Mouse (Mus musculus) CH12.LX (cell line): ENCODE results near the gene Serpinb8. TPM values are rescaled to one million over a fixed set of nuclear protein-coding genes. Genes with fewer than 3 reads are reported as not detected.

Experiments
- DNase-seq: peaks from one replicate; pipeline ENCODE4 v3.0.0-alpha.2; 2013; ENCODE audit errors: extremely low read depth
- H3K27ac ChIP-seq: 2 replicates; pipeline ENCODE4 v1.5.1; 2012; ENCODE audit warnings: low read depth, mild to moderate bottlenecking, control low read depth, moderate library complexity; ENCODE audit not compliant: insufficient read depth
- H3K27me3 ChIP-seq: replicated peaks from 2 replicates; pipeline ENCODE3; 2012; ENCODE audit warnings: inconsistent platforms
- H3K36me3 ChIP-seq, 2 experiments: replicated peaks in 1 of 2; 2 replicates each; pipeline versions ENCODE3 to v1.6.1; 2012; ENCODE audit warnings: inconsistent platforms in 1 of 2, low read length in 1 of 2, mild to moderate bottlenecking in 1 of 2, mixed read lengths in 1 of 2, moderate library complexity in 1 of 2; ENCODE audit not compliant: control insufficient read depth in 1 of 2, insufficient read depth in 1 of 2
- H3K4me1 ChIP-seq, 2 experiments: 2 replicates each; pipeline ENCODE4 v1.6.1; 2012; ENCODE audit warnings: inconsistent platforms in 1 of 2, moderate library complexity in 1 of 2; ENCODE audit not compliant: insufficient read depth in 2 of 2, control insufficient read depth in 1 of 2
- H3K4me2 ChIP-seq: 2 replicates; pipeline ENCODE4 v1.6.1; 2012; ENCODE audit warnings: low read depth, mild to moderate bottlenecking, control low read depth; ENCODE audit not compliant: poor library complexity, insufficient read depth, severe bottlenecking
- H3K4me3 ChIP-seq, 3 experiments: fragments of 150-350 bp in 1 of 3; sonication (generic) in 1 of 3; replicated peaks in 1 of 3; 2 replicates each; pipeline versions ENCODE3 to v1.5.1; 2011 to 2012; ENCODE audit warnings: low read depth in 2 of 3, low read length in 2 of 3, mild to moderate bottlenecking in 2 of 3, moderate library complexity in 2 of 3, control low read depth in 1 of 3, improper control_type of control experiment in 1 of 3, inconsistent platforms in 1 of 3, mixed read lengths in 1 of 3; ENCODE audit not compliant: poor library complexity in 1 of 3
- H3K79me2 ChIP-seq: replicated peaks from 2 replicates; pipeline ENCODE4 v1.6.1; 2012; ENCODE audit warnings: mild to moderate bottlenecking, moderate library complexity; ENCODE audit not compliant: control insufficient read depth, poor library complexity, insufficient read depth, severe bottlenecking; ENCODE audit errors: extremely low read depth
- H3K9ac ChIP-seq: 2 replicates; pipeline ENCODE4 v1.6.1; 2012; ENCODE audit warnings: low read depth, mild to moderate bottlenecking, control low read depth, moderate library complexity; ENCODE audit not compliant: insufficient read depth
- H3K9me3 ChIP-seq: replicated peaks from 2 replicates; pipeline ENCODE3; 2012; ENCODE audit warnings: low read length, inconsistent platforms, mixed read lengths
- BHLHE40 ChIP-seq: IDR thresholded peaks from 2 replicates; pipeline ENCODE4 v1.6.1; 2011; ENCODE audit warnings: mild to moderate bottlenecking, low read depth, low read length, improper control_type of control experiment
- CHD2 ChIP-seq: IDR thresholded peaks from 2 replicates; pipeline ENCODE4 v1.6.1; 2011; ENCODE audit warnings: low read length, improper control_type of control experiment
- CTCF ChIP-seq, 2 experiments: IDR thresholded peaks in 1 of 2; conservative IDR thresholded peaks in 1 of 2; 2 replicates each; pipeline ENCODE4 v1.5.1; 2011 to 2012; ENCODE audit warnings: low read depth in 2 of 2, low read length in 2 of 2, improper control_type of control experiment in 1 of 2, inconsistent platforms in 1 of 2, mild to moderate bottlenecking in 1 of 2, moderate library complexity in 1 of 2
- E2F4 ChIP-seq: IDR thresholded peaks from 2 replicates; pipeline ENCODE4 v1.6.1; 2011; ENCODE audit warnings: low read depth, low read length, improper control_type of control experiment; ENCODE audit not compliant: insufficient replicate concordance
- ELF1 ChIP-seq: IDR thresholded peaks from 2 replicates; pipeline ENCODE4 v1.6.1; 2014; ENCODE audit warnings: low read depth, mild to moderate bottlenecking, inconsistent platforms, low read length, improper control_type of control experiment
- IRF4 ChIP-seq: IDR thresholded peaks from 2 replicates; pipeline ENCODE4 v1.6.1; 2014; ENCODE audit warnings: low read depth, mild to moderate bottlenecking, inconsistent platforms, low read length, improper control_type of control experiment
- JUN ChIP-seq: IDR thresholded peaks from 2 replicates; pipeline ENCODE4 v1.6.1; 2011; ENCODE audit warnings: low read depth, mild to moderate bottlenecking, low read length, improper control_type of control experiment, moderate library complexity; ENCODE audit not compliant: insufficient read depth
- JUND ChIP-seq: conservative IDR thresholded peaks from 2 replicates; pipeline ENCODE4 v1.6.1; 2011; ENCODE audit warnings: low read depth, low read length, improper control_type of control experiment
- MAX ChIP-seq: IDR thresholded peaks from 2 replicates; pipeline ENCODE4 v1.6.1; 2011; ENCODE audit warnings: low read length, improper control_type of control experiment
- MEF2A ChIP-seq: IDR thresholded peaks from 2 replicates; pipeline ENCODE4 v1.6.1; 2014; ENCODE audit warnings: low read depth, mild to moderate bottlenecking, inconsistent platforms, low read length, improper control_type of control experiment, borderline replicate concordance
- MYC ChIP-seq: IDR thresholded peaks from 2 replicates; pipeline ENCODE4 v1.6.1; 2011; ENCODE audit warnings: low read depth, mild to moderate bottlenecking, improper control_type of control experiment, low read length
- NELFE ChIP-seq: IDR thresholded peaks from 2 replicates; pipeline ENCODE4 v1.6.1; 2011; ENCODE audit warnings: low read depth, low read length, improper control_type of control experiment
- POLR2AphosphoS2 ChIP-seq: IDR thresholded peaks from 2 replicates; pipeline ENCODE4 v1.6.1; 2011; ENCODE audit warnings: low read depth, low read length, improper control_type of control experiment
- RCOR1 ChIP-seq: conservative IDR thresholded peaks from 2 replicates; pipeline ENCODE4 v1.6.1; 2012; ENCODE audit warnings: low read depth, mild to moderate bottlenecking, inconsistent platforms, low read length, improper control_type of control experiment
- SMC3 ChIP-seq: IDR thresholded peaks from 2 replicates; pipeline ENCODE4 v1.6.1; 2011; ENCODE audit warnings: low read depth, low read length, improper control_type of control experiment
- TBP ChIP-seq: conservative IDR thresholded peaks from 2 replicates; pipeline ENCODE4 v1.6.1; 2011; ENCODE audit warnings: low read depth, low read length, improper control_type of control experiment
- TCF12 ChIP-seq: IDR thresholded peaks from 2 replicates; pipeline ENCODE4 v1.6.1; 2014; ENCODE audit warnings: low read depth, mild to moderate bottlenecking, inconsistent platforms, low read length, improper control_type of control experiment
- USF1 ChIP-seq: IDR thresholded peaks from 2 replicates; pipeline ENCODE4 v1.6.1; 2014; ENCODE audit warnings: low read depth, mild to moderate bottlenecking, inconsistent platforms, low read length, improper control_type of control experiment
- ZC3H11A ChIP-seq: IDR thresholded peaks from 2 replicates; pipeline ENCODE4 v1.6.1; 2012; ENCODE audit warnings: low read depth, mild to moderate bottlenecking, inconsistent platforms, low read length, improper control_type of control experiment
- ZMIZ1 ChIP-seq: IDR thresholded peaks from 2 replicates; pipeline ENCODE4 v1.6.1; 2012; ENCODE audit warnings: low read depth, mild to moderate bottlenecking, inconsistent platforms, low read length, improper control_type of control experiment
- ZNF384 ChIP-seq: IDR thresholded peaks from 2 replicates; pipeline ENCODE4 v1.6.1; 2012; ENCODE audit warnings: low read depth, low read length, improper control_type of control experiment, inconsistent platforms
- dilution Hi-C: fragments of 300-500 bp; cut with MboI; formaldehyde crosslinking; loops from 2 replicates; pipeline ENCODE4 v1.14.3; 2020; ENCODE audit warnings: low sequenced_read_pairs; ENCODE audit not compliant: extremely low pct_unique_long_range_greater_than_20kb, extremely low pct_ligation_motif_present
- in situ Hi-C: fragments of 300-500 bp; cut with MboI; formaldehyde crosslinking; loops from 3 replicates; pipeline ENCODE4 v1.14.3; 2019; ENCODE audit warnings: low sequenced_read_pairs, low pct_ligation_motif_present, low pct_unique_long_range_greater_than_20kb, mixed read lengths
- polyA plus RNA-seq: library from polyadenylated mRNA; unstranded; fragments of >175 nt; gene quantifications from 2 replicates; pipeline ENCODE4 v1.2.1, GENCODE M21; 2012; ENCODE audit warnings: low read depth; ENCODE audit not compliant: insufficient read length
- total RNA-seq, 2 experiments: library from RNA; depleted of rRNA; stranded (reverse); fragments of 300-350 nt in 1 of 2; fragments of >200 nt in 1 of 2; gene quantifications; 2 replicates each; pipeline ENCODE4 v1.2.3; 2012 to 2014

Gene Serpinb8
- total and polyA plus RNA-seq, 3 experiments = 2.3 to 15.1 (median 3.7) TPM

DNA sequence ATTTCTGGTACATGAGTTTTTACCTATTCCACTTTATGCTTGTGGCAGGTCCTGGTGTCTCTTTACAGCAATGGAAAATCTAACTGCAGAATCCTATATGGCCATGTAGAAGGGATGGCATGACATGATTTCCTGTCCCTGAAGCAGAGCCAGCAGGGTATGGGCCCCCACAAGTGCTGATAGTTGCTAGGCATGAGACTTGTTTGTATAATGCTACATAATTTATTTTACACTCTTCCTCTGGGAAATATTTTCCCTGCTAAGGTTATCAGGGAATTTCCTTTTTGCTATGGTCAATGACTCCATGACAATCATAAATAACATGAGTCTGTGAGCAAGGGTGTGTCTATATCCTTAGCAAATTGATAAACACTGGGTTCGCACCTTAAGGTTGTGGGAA lies 12.3 kb upstream of the Serpinb8 start:
- H3K27ac ChIP-seq = no peak overlapping the region
- H3K9me3 ChIP-seq = no peaks in the 10 kb centered on the region
- in situ Hi-C loops (no loop called here), dilution Hi-C loops (no loop called here)
- H3K27me3 ChIP-seq = no peaks in the 10 kb centered on the region
- no peaks in the 10 kb centered on the region for H3K79me2 ChIP-seq
- H3K36me3 ChIP-seq = no peaks in the 10 kb centered on the region
- H3K4me1 ChIP-seq = peaks cover 8 to 11% of the 10 kb centered on the region in 2 experiments
- DNase-seq = no peak
- H3K4me3 ChIP-seq = no peak overlapping the region
- TF ChIP-seq E2F4 (no peak), RCOR1 (no peak), MAX (no peak), POLR2AphosphoS2 (no peak), TCF12 (no peak), TBP (no peak), MEF2A (no peak), ZNF384 (no peak), ZC3H11A (no peak), CHD2 (no peak), JUN (no peak)
- H3K9ac ChIP-seq = no peak overlapping the region
- no peak overlapping the region for H3K4me2 ChIP-seq

DNA sequence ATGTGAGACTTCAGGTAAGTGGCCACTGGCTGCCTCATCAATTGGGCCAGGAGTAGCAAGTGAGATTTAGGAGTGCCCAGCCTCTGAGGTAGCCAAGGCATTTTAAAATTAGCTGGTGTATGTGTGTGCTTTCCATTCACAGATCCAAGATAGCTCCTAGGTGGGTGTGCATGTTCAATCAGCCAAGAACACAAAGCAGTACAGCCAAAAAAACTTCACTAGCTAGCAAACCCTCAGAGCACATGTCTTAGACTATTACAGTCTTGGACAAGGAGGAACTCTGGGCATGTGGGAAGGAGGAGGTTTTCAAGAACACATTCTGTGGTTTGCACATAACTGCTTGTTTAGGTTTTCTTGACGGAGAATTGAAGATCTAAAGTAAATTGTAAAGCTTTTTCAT lies 8.6 kb upstream of the Serpinb8 start:
- Histone ChIP-seq H3K4me2 (no peak overlapping the region), H3K4me1 (peaks cover 11 to 40% of the 10 kb centered on the region in 2 experiments), H3K79me2 (no peaks in the 10 kb centered on the region)
- TF ChIP-seq ELF1 (no peak), SMC3 (no peak), CHD2 (no peak), JUN (no peak), ZMIZ1 (no peak), NELFE (no peak), JUND (no peak), MYC (0 out of 2 replicates have a peak, but pooled peaks have one; percentile 56), BHLHE40 (no peak), POLR2AphosphoS2 (no peak), IRF4 (no peak), E2F4 (no peak), CTCF (conservative IDR thresholded peaks at IDR 0.05 in 1 of 2, IDR thresholded peaks at IDR 0.05 in 1 of 2; ENCODE audit: low read depth in 2 of 2, low read length in 2 of 2) (no peak), MAX (0 out of 2 replicates have a peak, but pooled peaks have one; percentile 31), USF1 (no peak)
- TF ChIP-seq, all 38 proteins: peak for 2
- H3K9ac ChIP-seq = no peak overlapping the region
- H3K27me3 ChIP-seq = no peaks in the 10 kb centered on the region
- dilution Hi-C loops (no loop called here), in situ Hi-C loops (no loop called here)
- no peak for DNase-seq
- H3K27ac ChIP-seq = no peak overlapping the region
- H3K36me3 ChIP-seq = no peaks in the 10 kb centered on the region
- H3K4me3 ChIP-seq = no peak overlapping the region
- no peaks in the 10 kb centered on the region for H3K9me3 ChIP-seq
